Mouse (Mus musculus) bone marrow, adult 2 months (tissue): ENCODE measurements at regions not wholly inside any gene's neighbourhood (a gene's known extent, or its start where the extent isn't known, plus 50 kb on each side); places are given as distances from the start of the nearest gene placed in this dataset.

Experiments
- CTCF ChIP-seq: fragments of 200-500 bp; IDR thresholded peaks from 2 replicates; pipeline ENCODE4 v1.5.1; 2011; ENCODE audit warnings: low read length, control low read depth; ENCODE audit not compliant: control insufficient read depth, insufficient read depth
- POLR2A ChIP-seq: fragments of 200-500 bp; IDR thresholded peaks from 2 replicates; pipeline ENCODE4 v1.6.1; 2011; ENCODE audit warnings: low read depth, mild to moderate bottlenecking, control low read depth, low read length, borderline replicate concordance; ENCODE audit not compliant: control insufficient read depth

- TF ChIP-seq CTCF (no peak), POLR2A (no peak)
Measured at GRCm38 (mm10) chr4:125391269-125391668, 99.2 kb upstream of the Grik3 start.
